Mouse (Mus musculus) adrenal gland, adult 8-10 months (tissue): ENCODE results near the gene F930015N05Rik. TPM values are rescaled to one million over a fixed set of nuclear protein-coding genes. Genes with fewer than 3 reads are reported as not detected.
A peak's percentile ranks its signal among the peaks of the same experiment; 100 is the strongest.

ENCODE experiments used
- DNase-seq: peaks from one replicate; pipeline ENCODE4 v3.0.0; 2022
- total RNA-seq, 4 experiments: library from RNA; stranded (reverse); gene quantifications; 2 replicates each; pipeline ENCODE4 v1.2.4; 2022

F930015N05Rik gene
- total RNA-seq: not detected

- no peak for DNase-seq
These were observed at the start of gene F930015N05Rik for GRCm38 (mm10) chr11:64436412-64436727. TSS of gene F930015N05Rik (minus strand) at chr11:64436653.

GRCm38 (mm10) chr11:64481445-64481844, 45.0 kb upstream of the F930015N05Rik start:
- DNase-seq: no peak

GRCm38 (mm10) chr11:64473679-64474078, 37.2 kb upstream of the F930015N05Rik start:
- DNase-seq: no peak

- no peak for DNase-seq
These were observed 34.2 kb upstream of the F930015N05Rik start for GRCm38 (mm10) chr11:64470689-64471088.

DNA sequence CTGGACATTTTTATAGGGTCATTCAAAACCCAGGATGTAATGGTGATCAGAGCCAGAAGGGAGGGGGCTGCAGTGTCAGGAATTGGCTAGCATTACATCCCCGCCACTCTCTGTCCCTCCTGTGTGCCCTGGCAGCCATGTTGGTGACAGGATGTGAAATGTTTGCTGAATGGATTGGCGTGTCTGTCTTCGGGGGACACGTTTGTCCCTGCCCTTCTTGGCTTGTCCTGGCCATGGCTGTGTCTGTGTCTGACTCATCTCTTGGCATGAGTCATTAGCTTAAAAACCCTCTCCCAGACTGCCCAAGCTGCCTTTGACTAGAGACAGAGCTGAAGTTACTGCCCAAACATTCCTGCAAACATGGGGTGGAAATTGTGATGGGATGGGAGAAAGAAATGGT, 32.3 kb upstream of the F930015N05Rik start:
- DNase-seq: peak; percentile 45

GRCm38 (mm10) chr11:64461746-64462145, 25.3 kb upstream of the F930015N05Rik start:
- no peak for DNase-seq

- DNase-seq: no peak
These were observed 12.3 kb upstream of the F930015N05Rik start for GRCm38 (mm10) chr11:64448586-64449315.

DNA sequence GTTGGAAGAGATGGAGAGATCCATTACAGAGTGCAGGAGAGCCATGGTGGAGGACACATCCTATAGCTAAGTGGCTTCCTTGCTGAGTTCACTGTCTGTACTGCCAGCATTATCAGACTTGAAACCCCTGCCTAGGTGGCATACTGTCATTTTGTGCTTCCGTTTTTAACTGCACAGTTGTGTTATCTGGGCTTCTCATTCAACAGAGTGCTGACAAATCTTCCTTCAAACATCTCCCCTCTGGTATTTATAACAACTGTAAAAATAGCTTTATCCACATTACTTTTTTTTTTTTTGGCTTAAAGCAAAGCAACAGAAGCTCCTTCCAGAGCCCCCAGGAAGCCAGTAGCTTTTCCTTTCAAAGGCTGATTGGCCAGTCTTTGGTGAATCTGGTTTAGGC, 8.8 kb upstream of the F930015N05Rik start:
- DNase-seq: no peak

GRCm38 (mm10) chr11:64442701-64443100, 6.2 kb upstream of the F930015N05Rik start:
- no peak for DNase-seq

DNA sequence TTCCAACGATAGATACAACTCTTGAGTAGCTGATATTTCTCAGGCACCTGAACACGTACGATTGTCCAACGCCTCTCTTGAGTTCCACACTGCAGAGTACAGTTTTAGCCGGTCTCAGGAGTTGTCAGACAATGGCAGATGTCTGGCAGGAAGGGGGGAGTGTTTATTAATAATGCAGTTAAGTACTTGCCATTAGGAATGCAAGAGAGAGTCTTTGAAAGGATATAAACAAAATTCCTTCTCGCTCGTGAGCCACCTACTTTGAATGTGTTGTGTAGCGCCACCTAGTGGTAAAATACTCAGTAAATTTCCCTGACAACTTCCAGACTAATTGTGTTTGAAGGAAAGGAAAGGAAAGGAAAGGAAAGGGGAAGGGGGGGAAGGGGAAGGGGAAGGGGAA, 5.7 kb upstream of the F930015N05Rik start:
- no peak for DNase-seq

- no peak for DNase-seq
These were observed 2.5 kb upstream of the F930015N05Rik start for GRCm38 (mm10) chr11:64438909-64439308.

GRCm38 (mm10) chr11:64437721-64438120, 1.3 kb upstream of the F930015N05Rik start:
- no peak for DNase-seq

GRCm38 (mm10) chr11:64436791-64437298, 392 bp upstream of the F930015N05Rik start:
- no peak for DNase-seq

DNA sequence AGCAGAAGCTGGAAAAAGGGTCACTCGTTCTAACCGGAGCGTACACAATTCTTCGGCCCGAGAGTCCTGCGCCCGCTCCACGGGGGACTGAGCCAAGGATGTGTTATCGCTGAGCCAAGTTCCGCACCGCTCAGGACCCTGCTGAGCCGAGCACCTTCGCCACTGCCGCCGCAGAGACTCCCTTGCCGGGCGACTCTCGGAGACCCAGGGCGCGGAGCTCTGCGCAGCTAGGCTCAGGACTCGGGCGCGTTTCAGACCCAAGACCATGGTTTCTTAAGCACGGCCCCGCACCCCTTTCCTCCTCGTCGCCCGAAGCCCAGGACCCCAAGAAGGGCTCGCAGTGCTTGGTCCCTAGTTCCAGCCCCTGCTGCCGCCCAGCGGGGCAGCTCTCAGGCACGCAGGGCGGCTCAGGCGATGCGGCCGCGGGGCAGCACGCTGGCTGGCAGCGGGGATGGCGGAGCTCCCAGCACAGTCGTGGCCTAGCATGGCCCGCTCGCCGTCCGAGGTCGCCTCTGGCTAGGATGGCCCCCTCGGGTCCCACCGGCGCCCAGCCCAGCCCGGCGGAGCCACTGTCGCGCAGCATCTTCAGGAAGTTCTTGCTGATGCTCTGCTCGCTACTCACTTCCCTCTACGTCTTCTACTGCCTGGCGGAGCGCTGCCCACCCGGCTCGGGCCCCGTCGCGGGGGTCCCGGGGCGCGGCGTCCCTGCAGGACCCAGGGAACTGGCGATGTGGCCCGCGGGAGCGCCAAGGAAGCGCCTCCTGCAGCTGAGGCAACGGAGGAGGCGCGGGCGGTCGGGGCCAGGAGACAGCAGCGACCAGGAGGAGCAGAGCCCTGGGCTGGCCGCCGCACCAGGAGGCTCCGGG, 674 bp downstream of the F930015N05Rik start:
- DNase-seq: no peak

- peak; percentile 49 for DNase-seq
These were observed 1.6 kb downstream of the F930015N05Rik start, which contains the start of gene Hs3st3a1 for GRCm38 (mm10) chr11:64434611-64435545. TSS of gene Hs3st3a1 (plus strand) at chr11:64435332.

GRCm38 (mm10) chr11:64418969-64419368, 17.5 kb downstream of the F930015N05Rik start:
- DNase-seq: no peak

DNA sequence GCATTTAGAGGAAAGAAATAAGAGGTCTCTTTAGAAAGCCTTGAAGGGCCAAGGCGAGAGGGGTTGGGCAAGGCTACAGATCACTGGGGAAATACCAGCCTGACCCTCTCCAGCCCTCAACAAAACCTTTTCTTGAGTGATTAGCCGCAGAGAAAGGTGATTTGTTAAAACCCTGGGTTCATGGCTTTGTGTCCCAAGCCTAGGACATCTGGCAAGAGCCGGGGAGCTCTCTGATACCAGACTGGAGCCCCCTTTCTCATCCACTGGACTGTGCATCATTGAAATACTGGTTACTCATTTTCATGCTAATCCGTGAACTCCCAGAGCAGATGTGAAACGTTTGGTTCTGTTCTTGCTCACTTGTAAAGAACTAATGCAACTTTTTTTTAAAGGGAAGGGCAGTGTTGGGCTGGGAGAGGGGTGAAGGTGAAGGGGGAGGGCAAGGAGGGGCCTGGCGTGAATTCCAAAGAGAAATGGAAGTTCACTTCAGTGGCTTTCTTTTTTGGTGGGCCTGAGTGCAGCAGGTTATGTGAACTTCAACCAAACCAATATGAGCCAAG, 35.8 kb downstream of the F930015N05Rik start:
- DNase-seq: no peak

DNA sequence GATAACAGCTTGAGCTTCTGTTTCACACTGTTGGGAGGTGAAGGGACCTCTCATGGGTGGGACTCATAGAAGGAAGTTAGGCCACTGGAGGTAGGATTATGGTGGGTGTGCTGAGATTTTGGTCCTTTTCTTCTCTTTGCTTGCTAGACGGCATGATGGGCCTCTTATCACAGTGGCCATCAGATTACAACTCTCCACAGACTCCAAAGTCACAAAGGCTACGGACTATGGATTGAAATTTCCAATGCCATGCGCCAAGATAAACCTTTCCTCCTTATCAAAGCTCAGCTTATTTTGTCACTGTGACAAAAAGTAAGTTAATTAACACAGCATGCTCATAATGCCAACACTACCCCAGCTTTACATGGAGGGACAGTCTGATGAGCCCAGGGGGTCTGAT, 38.8 kb downstream of the F930015N05Rik start:
- no peak for DNase-seq

GRCm38 (mm10) chr11:64396949-64397348, 39.5 kb downstream of the F930015N05Rik start:
- no peak for DNase-seq

GRCm38 (mm10) chr11:64396331-64396881, 40.0 kb downstream of the F930015N05Rik start:
- no peak for DNase-seq

DNA sequence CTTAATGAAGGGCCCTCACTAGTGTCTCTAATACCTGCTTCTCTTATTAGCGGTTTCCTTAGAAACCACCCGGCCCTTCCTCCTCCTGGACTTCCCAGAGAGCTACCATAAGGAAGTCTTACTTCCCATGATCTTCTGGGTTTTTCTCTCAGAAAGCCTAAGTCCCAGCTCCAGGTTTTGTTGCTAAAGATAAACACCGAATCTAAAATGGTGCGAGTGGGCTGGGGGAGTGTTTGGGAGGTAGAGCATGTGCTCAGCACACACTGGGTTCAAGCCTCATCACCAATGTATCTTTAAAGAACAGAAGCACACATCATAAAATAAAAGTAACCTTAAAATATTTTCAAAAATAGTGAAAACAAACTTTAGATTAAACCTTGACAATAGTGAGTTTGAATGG, 50.1 kb downstream of the F930015N05Rik start:
- DNase-seq: no peak
